Mouse (Mus musculus) embryonic facial prominence, embryonic 11.5 days (tissue): ENCODE measurements around the gene Slfn14. TPM values are rescaled to one million over a fixed set of nuclear protein-coding genes. Genes with fewer than 3 reads are reported as not detected.

Source experiments
- polyA plus RNA-seq: library from polyadenylated mRNA; unstranded; fragments of >200 nt; fragmentation: Nextera tagmentation; extraction: Ambion mirVana; gene quantifications from 2 replicates; pipeline ENCODE4 v1.2.1, GENCODE M21; 2014

Gene Slfn14
- polyA plus RNA-seq, 1 experiment from 2014 or later, result 0.81 TPM

Other genes with a start within 250 kb of the Slfn14 start
- 1.5 and 1.8 TPM in 2 replicates for gene Slfn2, start 221.6 kb downstream of the Slfn14 start, polyA plus RNA-seq
- 0.11 TPM in 1 of 2 replicates, not detected in the other for gene Slfn1, start 169.9 kb downstream of the Slfn14 start, polyA plus RNA-seq
- gene Slfn4, start 111.5 kb downstream of the Slfn14 start, polyA plus RNA-seq, result not detected in 2 replicates
- gene Slfn3, start 95.4 kb downstream of the Slfn14 start, polyA plus RNA-seq, result 1.2 and 1.4 TPM in 2 replicates
- 93.5 and 96.0 TPM in 2 replicates for gene Ap2b1, start 12.3 kb upstream of the Slfn14 start, polyA plus RNA-seq
- 13.8 and 16.8 TPM in 2 replicates for gene Pex12, start 15.9 kb upstream of the Slfn14 start, polyA plus RNA-seq
- gene Rasl10b, start 122.4 kb upstream of the Slfn14 start, polyA plus RNA-seq, result 2.1 and 2.4 TPM in 2 replicates
- gene Gas2l2, start 142.7 kb upstream of the Slfn14 start, polyA plus RNA-seq, result not detected in 2 replicates
- 0.38 and 0.54 TPM in 2 replicates for gene 1700020L24Rik, start 151.0 kb upstream of the Slfn14 start, polyA plus RNA-seq
- gene Mmp28, start 176.3 kb upstream of the Slfn14 start, polyA plus RNA-seq, result 3.2 and 3.8 TPM in 2 replicates
- gene Taf15, start 186.4 kb upstream of the Slfn14 start, polyA plus RNA-seq, result 7.5 and 8.9 TPM in 2 replicates
- not detected in 2 replicates for gene Heatr9, start 235.4 kb upstream of the Slfn14 start, polyA plus RNA-seq
- not detected in 2 replicates for gene Ccl5, start 243.8 kb upstream of the Slfn14 start, polyA plus RNA-seq